Mouse (Mus musculus): ENCODE measurements around the gene Hipk1.
"Not testable (repeated sequence)": the region's sequence is repeated elsewhere in the genome, so short reads cannot be mapped to it uniquely, and the experiment has no call there.

Gene Hipk1

DNA sequence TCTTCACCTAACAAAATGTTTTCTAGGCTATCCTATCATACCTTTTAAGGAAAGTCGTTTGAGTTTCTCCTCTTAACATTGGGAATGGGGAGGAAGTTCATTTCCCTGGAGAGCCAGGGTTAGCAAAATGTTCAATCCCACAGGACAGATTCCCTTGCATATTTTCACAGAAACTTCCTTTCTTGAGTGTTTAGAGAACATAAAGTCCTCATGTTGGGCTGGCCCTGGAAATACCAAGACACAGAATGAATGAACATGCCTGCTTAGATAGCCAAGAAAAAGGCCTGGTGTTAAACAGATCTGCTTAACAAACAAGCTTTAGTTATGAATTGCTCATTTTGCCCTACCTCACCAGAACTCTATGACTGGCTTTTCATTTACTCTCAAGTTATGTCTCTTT, 1.2 kb upstream of the Hipk1 start:
- DNase-seq (ENCODE audit: low spot score in 2 of 2) = no peak

DNA sequence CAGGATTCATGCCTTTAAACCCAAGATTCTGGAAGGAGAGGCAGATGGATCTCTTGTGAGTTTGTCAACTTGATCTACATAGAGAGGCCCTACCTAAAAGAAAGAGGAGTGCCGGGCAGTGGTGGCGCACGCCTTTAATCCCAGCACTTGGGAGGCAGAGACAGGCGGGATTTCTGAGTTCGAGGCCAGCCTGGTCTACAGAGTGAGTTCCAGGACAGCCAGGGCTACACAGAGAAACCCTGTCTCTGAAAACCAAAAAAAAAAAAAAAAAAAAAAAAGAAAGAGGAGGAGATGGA, 696 bp upstream of the Hipk1 start:
- DNase-seq (ENCODE audit: low spot score in 2 of 2) = not testable (repeated sequence)

- peak in 1 of 2 experiments; percentile 38 for DNase-seq (ENCODE audit: low spot score in 2 of 2)
Measured at GRCm38 (mm10) chr3:103790346-103791145, 817 bp downstream of the Hipk1 start.

DNA sequence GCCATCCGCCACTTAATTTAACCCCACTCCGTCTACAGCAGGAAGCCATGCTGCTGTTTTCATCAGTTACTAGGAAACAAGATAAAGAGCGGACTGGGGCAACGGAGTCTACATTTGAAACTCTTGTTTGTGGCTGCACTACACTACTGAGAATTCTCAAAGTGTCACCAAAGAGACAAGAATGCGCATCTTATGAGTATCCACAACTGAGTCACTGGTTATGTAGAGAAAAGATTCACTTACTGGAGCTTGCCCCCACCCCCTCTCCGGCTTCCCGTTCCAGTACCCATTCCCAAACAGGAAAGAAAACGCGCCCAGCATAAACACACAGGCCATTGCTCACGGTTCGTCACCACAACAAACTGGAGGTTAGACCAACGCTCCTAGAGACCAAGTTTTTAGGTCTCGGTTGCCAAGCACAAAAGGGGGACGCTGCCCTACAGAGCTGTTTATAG, 1.4 kb downstream of the Hipk1 start:
- DNase-seq (ENCODE audit: low spot score in 2 of 2) = no peak

GRCm38 (mm10) chr3:103789096-103789495, 2.3 kb downstream of the Hipk1 start:
- DNase-seq (ENCODE audit: low spot score in 2 of 2) = no peak

- DNase-seq (ENCODE audit: low spot score in 2 of 2) = no peak
Measured at GRCm38 (mm10) chr3:103787225-103787624, 4.1 kb downstream of the Hipk1 start.

GRCm38 (mm10) chr3:103782844-103783609, 8.3 kb downstream of the Hipk1 start:
- DNase-seq (ENCODE audit: low spot score in 2 of 2) = no peak

- no peak for DNase-seq (ENCODE audit: low spot score in 2 of 2)
Measured at GRCm38 (mm10) chr3:103780777-103781176, 10.6 kb downstream of the Hipk1 start.

DNA sequence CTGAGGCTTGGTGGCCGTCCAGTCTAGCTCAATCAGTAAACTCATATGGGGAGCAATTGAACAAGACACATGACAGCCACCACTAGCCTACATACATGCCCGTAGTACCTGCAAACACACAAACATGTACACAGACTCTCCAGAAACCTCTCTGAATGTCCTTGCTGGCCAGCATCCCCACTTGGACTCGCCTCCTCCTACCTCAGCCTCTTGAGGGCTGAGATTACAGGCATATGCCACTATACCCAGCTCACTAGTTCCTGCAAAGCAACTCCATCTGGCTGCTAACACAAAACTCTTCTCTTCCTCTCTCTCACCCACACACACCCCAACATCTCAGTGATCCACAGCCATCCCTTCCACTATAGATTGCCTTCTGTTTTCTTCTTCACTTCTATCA, 11.1 kb downstream of the Hipk1 start:
- DNase-seq (ENCODE audit: low spot score in 2 of 2) = no peak

- no peak for DNase-seq (ENCODE audit: low spot score in 2 of 2)
Measured at GRCm38 (mm10) chr3:103779183-103779582, 12.2 kb downstream of the Hipk1 start.

DNA sequence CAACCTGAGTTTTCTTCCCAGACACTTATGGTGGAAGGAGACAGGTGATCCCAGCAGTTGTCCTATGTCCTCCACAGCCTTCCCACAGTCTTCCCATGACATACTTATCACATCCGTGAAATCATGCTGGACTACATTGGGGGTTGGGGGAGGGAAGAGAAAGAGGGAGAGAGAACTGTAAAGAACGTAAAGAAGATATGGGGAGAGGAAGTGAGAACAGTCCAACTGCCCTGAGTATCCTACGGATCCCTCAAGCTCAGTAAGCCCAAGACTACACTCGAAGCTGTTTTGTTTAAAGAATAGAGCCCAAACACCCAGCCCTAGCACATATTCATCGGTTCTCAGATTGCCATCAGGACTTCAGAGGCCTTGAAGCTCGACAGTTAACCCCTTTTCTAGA, 12.7 kb downstream of the Hipk1 start:
- DNase-seq (ENCODE audit: low spot score in 2 of 2) = no peak

DNA sequence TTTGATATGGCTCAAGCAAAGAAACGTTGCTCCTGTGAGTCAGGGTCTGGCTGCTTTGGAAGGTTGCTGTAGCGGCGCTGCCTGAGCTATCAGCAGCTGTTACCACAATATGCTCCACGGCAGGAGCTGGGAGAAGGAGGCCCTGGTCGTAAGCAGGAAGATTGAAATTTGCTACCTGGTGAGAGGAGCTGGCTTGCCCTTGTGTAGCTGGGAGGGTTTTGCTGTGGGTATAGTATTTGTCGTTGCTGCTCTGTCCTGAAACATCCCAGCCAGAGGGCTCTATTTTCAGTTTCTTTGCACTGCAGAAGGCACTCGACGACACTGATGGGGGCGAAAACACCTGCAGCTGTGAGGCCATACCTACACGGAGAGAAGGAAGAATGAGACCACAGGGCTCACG, 13.4 kb downstream of the Hipk1 start:
- no peak for DNase-seq (ENCODE audit: low spot score in 2 of 2)

GRCm38 (mm10) chr3:103774009-103774408, 17.4 kb downstream of the Hipk1 start:
- DNase-seq (ENCODE audit: low spot score in 2 of 2) = no peak

DNA sequence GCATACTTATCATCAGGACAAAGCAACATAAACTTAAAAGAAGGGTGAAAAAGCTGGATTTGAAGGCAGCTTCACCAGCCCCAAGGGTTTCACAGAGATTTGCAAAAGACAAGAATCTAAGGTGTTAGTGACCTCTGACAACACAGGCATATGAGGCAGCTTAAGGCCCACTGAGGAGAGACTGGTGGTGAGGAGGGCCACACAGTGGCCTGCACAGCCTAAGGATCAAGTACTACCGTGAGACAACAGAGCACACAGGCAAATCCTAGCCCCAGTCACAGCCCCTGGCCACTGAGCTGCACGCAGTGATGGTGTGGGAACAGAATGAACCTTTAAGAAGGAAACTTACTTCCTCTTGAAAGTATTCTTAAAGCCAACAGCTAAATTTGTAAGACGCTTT, 17.9 kb downstream of the Hipk1 start:
- DNase-seq (ENCODE audit: low spot score in 2 of 2) = no peak

DNA sequence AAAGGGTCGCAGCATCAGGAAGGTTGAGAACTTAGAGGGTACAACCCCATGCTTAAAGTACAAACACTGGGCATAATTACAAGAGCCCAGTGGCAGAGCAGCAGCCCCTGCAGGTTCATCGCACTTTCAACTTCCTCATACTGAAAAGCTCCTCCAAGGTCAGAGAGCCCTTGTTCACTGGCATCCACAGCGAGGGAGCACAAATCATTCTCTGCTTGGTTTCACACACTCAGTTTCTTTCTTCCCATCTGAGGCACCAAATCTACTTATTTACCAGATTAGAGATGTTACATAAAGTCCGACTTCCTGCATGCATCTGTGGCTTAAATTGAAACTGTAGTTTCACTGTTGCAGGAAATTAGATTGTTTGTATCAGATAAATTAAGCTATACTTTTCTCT, 18.5 kb downstream of the Hipk1 start:
- no peak for DNase-seq (ENCODE audit: low spot score in 2 of 2)

GRCm38 (mm10) chr3:103771531-103772130, 19.7 kb downstream of the Hipk1 start:
- no peak for DNase-seq (ENCODE audit: low spot score in 2 of 2)

DNA sequence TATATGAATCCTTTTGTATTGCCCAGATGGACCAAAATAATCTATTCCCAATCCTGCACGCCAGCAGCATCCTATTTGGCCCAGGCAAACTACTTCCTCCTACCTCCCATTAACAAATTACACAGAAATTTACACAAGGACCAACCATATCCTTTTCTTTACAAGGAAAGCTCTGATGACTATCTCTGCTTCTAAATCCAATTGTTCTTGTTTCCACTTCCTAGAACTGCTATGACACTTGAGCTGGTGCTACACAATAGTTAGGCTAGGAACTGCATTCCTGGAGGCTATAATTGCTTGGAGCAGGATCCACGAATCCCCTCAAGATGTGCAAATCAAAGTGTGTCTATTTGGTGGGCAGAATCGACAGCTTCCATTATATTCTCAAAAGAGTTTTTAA, 24.6 kb downstream of the Hipk1 start:
- DNase-seq (ENCODE audit: low spot score in 2 of 2) = no peak

DNA sequence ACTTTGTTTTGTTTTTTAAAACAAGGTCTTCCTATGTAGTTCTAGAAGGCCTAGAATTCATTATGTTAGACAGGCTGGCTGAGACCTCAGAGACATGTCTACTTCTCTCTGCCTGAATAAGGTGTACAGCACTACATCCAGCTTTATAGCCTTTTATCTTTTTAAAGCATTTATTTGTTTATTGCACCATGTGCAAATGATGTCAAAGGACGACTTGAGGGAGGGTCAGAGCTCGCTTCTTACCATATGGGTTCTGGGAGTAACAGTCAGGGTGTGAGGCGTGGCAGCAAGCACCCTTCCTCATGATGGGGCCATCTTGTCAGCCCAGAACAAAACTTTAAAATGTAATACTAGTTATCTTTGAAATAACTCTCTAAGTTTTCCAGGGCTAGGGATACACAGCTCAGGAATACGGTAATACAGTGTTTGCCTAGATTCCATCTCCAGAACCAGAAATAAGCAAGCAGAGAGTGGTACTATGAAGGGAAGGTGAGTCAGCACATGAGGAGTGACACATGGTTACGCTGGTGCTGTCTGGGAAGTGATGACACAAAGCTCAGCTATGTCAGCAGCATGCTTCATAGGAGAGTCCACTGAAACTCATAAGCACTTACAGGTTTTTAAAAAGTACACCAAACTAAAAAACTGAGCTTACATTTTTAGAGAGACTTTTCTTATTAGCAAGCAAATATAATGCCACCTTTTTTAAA, 31.9 kb downstream of the Hipk1 start:
- DNase-seq (ENCODE audit: low spot score in 2 of 2) = no peak

DNA sequence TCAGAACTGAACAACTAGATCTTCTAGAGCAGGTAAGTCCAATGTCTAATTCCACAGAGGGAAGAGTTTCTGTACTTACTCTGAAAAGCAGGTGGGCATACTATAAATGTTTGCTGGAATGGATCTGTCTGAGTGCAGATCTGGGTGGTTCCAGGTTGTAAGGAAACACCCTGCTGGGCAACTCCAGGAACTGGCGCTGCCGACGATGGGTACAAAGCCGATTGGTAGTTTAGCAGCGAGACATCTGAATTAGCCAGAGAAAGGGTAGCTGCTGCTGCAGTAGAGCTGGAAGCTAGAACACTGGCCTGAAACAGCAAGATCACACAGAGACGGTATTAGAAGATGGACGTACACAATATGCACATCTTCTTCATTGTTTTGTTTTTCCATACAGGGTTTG, 32.9 kb downstream of the Hipk1 start:
- DNase-seq (ENCODE audit: low spot score in 2 of 2) = no peak

- DNase-seq (ENCODE audit: low spot score in 2 of 2) = no peak
Measured at GRCm38 (mm10) chr3:103756920-103757319, 34.4 kb downstream of the Hipk1 start.

DNA sequence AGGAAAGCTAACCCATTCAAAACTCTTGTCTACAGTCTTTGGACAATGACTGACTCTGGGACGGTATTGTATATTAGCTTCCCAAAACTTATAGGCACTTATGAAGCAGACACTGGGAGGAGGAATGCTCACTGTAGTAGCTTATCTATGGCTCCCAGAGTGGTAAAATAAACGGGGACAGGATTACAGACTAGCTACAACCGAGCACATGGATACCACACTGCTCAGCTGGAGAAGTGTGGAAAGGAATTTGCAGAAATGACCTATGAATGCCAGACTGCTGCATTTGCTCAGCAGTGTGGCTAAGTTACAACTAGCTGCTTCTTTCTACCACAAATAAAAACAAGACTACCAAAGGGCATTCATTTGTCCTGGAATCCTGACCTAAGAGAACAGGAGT, 36.0 kb downstream of the Hipk1 start:
- no peak for DNase-seq (ENCODE audit: low spot score in 2 of 2)

DNA sequence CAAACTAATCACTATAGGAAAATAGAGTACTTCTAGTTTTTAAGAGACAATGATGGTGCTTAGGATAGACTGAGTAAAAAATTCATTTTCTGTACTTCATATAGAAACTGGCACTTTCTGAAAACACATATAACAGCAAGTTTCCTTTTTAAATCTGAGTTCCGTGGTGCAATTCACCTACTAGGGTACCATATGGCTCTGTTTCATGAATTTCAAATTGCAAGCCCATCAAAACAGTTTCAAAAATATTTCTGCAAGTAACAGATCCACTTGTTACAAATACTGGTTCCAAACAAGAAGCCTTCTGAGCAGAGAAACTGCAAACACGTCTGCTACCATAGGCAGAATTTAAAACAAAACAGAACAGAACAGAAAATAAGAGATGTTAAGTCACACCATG, 39.8 kb downstream of the Hipk1 start:
- DNase-seq (ENCODE audit: low spot score in 2 of 2) = no peak
